Mouse (Mus musculus): ENCODE measurements around the gene Tubd1.

Tubd1 gene

DNA sequence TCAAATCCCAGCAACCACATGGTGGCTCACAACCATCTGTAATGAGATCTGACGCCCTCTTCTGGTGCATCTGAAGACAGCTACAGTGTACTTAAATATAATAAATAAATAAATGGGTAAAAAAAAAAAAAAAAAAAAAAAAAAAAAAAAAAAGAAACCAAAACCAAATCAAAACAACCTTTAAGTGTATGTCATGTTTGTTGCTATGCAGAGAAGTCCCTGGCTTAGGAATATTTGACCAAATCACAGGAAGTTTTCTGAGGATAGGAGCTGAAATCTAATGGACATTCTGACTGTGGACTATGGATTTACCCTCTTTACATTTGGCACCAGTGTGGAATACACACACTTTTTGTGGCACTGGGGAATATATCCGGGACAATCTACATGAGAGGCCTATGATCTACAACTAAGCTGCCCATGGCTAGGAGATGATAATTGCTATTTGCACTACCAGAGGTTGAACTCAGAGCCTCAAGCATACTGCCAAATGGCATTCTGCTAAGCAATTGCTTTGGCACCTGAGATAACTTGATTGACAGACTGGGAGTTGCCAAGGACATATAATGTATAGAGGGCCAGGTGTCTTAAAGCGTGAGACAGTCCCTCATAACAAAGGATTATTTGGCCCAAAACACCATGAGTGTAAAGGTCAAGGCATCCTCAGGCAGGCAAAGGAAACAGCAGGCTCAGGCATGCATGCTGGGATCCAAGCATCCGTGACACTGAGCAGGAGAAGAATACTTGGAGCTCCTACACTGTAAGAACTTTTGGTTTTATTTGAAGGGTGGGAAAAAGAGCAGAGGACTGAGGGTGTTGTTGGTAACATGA is 54.8 kb downstream of the Tubd1 start:
- DNase-seq (ENCODE audit: low read depth, low spot score), result no peak

DNA sequence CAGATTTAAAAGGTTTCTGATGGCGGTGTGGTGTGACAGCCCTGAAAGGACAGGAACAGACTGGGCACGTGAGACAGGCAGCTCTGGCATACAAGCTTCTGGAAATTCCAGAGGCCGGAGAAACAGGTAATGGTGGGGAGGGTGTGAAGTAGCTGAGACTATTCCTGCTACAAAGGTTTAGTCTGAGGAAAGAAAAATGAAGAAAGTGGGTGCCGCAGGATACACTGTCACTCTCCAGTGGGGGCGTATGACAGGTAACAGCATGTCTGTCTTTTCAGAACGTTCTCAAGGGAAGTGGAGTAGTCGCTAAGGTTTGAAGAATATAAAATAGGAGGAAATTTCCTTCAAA is 55.4 kb downstream of the Tubd1 start:
- DNase-seq (ENCODE audit: low read depth, low spot score), result no peak

DNA sequence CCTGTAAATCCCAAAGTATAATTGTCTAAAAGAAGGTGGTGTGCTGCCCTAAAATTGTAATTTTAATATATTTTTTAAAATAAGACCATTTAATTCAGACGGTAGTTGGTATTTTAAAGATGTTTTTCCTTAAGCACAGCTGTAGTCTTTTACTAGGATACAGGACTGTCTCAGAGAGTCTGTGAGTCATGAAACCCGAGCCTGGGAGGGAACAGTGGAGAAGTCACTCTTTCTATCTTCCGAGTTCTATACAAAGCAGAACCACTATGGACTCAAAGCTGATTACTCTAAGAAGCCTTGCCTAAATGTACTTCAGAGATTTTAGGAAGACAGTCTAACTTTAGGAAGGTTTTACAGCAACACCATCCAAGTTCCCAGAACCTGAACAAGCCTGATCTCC is 57.3 kb downstream of the Tubd1 start:
- DNase-seq (ENCODE audit: low read depth, low spot score), result no peak

DNA sequence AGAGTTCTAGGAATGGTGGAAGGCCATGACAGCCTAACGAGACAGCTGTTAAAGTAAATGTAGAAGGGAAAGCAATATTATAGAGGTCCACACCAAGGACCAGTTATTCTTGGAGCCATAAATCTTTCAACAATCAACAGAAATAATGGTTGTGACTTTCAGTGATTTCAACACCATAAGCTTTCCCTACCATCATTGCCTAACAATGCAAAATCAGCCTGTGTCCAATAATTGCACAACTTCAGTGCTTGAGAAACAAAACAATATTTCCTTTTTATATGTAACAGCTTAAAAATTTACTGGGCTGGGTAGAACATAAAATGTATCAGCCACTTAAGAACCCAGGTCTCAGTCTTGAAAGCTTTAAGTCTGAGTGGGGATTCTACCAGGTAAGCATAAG is 58.9 kb downstream of the Tubd1 start:
- no peak for DNase-seq (ENCODE audit: low read depth, low spot score)

DNA sequence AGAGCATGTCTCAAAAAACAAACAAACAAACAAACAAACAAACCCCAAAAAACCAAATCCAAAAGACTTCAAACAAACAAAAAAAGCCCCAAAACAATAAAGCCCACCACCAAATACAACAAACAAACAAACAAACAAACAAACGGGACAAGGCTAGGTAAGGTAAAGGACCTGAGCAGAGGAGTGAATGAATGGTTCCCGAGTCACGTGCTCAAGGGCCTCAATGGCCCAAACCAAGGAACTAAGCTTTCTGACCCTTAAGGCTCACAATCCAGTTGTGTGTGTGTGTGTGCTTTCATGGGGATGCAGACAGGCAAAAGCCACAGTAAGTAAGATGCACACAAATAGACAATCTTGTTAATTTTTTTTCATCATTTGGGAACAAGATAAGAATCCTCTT is 59.5 kb downstream of the Tubd1 start:
- DNase-seq (ENCODE audit: low read depth, low spot score), result no peak

DNA sequence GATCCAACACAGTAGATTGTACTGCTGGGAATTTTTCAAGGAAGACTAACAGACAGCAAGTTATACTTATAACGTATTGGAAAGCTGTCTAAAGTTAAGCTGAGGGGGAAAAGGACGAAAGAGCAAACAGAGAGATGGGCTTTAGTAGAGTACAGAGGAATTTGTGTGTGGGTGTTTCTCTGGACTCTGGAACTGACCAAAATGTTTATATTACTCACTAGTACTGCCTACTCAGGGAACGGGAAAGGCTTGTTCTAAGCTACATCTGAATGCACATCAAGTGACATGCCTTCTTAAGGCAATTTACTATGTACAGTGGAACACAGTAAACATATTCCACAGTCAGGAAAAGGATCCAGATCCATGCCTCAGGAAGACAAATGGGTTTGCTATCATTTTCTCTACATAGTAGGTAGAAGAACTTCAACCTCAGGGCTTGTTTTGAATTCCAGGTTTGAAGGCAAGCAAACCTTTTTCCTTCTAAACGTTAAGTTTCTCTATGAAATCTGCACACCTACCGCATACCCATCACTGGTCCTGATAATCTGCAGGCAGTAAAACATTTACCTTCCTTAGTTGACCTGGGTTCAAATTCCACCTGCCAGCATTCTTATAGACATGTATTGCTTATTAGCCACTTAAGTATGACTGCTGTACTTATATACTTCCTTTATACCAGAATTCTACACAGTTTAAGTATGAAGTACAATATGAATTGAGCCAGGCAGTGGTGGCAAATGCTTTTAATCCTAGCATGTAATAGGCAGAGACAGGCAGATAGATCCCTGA is 60.1 kb downstream of the Tubd1 start:
- no peak for DNase-seq (ENCODE audit: low read depth, low spot score)

DNA sequence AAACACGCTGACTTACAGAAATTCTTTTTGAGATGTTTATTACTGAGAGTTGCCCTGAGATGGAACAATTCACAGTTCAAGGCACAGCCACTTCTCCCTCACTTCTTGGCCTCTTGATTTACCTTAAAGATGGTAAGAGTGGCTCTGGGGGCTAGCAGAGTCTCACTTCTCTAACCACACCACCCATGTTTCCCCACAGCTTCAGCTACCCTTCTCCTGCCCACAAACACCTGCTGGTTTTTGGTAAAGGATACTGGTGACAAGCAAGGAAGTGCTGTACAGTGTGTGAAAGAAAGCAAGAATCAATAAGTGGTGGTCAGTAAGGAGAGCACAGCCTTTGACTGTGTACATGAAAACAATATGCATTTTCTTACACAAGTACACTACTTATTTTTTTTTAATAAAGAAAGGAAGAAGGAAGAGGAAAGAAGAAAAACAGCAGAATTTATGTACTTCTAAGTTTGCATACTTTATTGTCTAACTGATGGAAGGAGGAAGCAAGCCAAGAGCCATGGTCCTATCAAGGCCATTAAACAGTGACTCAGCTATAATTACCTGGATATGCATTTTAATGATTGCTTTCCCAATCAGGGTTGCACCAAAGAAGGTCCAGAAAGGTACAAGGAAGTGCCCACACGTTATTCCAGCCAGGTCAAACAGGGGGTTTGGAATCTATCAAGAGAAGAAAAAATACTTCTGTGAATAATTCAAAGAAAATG is 62.0 kb downstream of the Tubd1 start:
- DNase-seq (ENCODE audit: low read depth, low spot score), result no peak

DNA sequence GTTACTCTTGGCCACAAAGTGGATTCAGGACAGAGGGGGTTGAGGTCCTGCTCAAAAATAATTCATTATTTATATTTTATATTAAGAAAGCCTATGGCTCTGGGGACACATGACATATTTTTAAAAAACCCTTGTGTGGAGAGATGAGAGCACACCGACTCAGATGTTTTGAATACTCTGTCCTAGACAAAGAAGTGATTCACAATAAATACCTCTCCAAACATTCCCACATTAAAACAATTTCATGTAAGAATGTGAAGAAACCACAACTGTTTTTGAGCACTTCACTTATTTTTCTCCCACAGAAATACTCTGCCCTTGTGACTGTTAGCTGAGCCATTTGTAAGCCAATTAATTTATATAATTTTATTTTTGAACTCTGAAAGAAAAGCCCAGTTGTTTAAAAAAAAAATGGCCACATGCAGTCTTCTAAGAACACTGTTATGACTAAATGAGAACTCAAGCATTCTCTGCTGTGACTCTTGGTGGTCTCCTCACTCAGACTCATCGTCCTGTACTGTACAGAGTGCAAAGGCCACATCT is 63.1 kb downstream of the Tubd1 start:
- no peak for DNase-seq (ENCODE audit: low read depth, low spot score)

DNA sequence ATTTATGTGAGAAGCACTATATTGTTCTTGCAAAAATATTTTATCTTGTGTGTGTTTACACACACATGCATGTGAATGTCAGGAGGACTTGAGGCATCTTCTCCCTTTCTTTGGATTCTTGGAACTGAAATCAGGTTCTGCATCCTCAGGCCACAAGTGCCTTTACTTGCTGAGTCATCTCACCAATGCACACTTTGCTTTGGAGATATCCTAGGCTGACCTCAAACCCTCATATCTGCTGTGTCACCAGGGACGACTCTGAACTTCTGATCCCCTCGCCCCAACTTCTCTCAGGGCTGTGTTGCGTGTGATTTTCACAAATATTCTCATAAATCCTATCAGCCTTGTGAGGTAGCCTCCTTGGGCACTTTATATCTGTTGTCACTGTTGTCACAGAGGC is 65.4 kb downstream of the Tubd1 start:
- no peak for DNase-seq (ENCODE audit: low read depth, low spot score)

DNA sequence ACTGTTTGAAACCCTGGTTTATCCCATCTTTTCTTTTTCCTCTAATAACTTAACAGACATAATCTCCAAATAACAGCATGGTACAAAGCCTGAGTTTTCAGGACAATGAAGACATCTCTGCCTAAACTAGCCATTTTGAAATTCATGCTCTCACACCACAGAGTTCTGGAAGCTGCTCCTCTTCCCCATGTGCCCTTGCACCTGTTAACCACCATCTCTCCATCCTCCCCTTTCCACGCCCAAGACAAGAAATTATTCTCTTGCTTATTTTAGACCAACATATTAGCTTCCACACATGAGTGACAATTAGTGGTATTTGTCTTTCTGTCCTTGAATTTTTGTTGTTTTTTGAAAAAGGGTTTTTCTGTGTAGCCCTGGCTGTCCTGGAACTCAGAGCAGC is 67.2 kb downstream of the Tubd1 start:
- DNase-seq (ENCODE audit: low read depth, low spot score), result no peak

DNA sequence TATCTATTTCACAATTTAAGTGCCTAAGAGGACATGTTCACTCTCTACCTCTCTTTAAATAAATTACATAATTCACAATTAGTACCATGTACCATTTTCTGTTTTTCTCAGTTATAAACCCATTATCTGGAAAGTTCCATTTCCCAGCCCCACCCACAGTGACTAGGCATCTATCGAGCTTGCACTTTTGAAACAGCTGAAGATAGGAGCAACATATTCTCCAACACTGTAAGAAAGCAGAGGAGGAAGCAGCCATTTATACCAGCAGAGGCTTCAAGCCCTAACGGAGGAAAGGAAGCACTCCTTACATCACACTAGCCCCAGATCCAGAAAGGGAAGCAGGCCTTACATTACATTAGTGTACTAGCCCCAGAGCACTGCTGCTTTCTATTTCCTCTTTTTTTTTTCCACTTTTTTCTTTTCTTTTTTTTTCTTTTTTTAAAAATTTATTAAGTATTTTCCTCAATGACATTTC is 69.3 kb downstream of the Tubd1 start:
- no peak for DNase-seq (ENCODE audit: low read depth, low spot score)

DNA sequence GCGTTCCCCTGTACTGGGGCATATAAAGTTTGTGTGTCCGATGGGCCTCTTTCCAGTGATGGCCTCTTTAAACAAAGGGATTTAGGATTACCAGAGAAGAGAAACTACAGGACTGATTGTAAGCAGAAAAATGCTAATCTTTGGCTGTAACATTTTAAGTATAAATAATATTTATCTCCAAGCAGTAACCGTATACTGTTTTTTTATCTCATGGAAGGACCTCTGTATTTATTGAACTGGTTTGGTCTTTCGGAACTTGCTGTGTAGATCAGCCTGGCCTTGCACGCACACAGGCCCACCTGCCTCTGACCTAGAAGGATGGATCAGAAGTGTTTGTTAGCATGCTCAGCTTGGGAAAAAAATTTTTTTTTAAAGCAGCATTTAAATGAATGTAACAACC is 69.8 kb downstream of the Tubd1 start:
- DNase-seq (ENCODE audit: low read depth, low spot score), result no peak

All from forelimb bud, embryonic 11.5 days (tissue).